Mouse (Mus musculus) gastrocnemius, adult 8-10 months (tissue): ENCODE results near the gene Setd1a. TPM values are rescaled to one million over a fixed set of nuclear protein-coding genes. Genes with fewer than 3 reads are reported as not detected.
"Not testable (repeated sequence)": the region's sequence is repeated elsewhere in the genome, so short reads cannot be mapped to it uniquely, and the experiment has no call there.

ENCODE experiments used
- DNase-seq, 2 experiments: peaks; one replicate each; pipeline ENCODE4 v3.0.0; 2022; ENCODE audit warnings: low spot score in 2 of 2
- total RNA-seq, 4 experiments: library from RNA; stranded (reverse); gene quantifications; 2 replicates each; pipeline ENCODE4 v1.2.4; 2022

Setd1a gene
- total RNA-seq, 4 experiments from 2014 or later = 16.4 to 22.8 (median 18.6) TPM

DNA sequence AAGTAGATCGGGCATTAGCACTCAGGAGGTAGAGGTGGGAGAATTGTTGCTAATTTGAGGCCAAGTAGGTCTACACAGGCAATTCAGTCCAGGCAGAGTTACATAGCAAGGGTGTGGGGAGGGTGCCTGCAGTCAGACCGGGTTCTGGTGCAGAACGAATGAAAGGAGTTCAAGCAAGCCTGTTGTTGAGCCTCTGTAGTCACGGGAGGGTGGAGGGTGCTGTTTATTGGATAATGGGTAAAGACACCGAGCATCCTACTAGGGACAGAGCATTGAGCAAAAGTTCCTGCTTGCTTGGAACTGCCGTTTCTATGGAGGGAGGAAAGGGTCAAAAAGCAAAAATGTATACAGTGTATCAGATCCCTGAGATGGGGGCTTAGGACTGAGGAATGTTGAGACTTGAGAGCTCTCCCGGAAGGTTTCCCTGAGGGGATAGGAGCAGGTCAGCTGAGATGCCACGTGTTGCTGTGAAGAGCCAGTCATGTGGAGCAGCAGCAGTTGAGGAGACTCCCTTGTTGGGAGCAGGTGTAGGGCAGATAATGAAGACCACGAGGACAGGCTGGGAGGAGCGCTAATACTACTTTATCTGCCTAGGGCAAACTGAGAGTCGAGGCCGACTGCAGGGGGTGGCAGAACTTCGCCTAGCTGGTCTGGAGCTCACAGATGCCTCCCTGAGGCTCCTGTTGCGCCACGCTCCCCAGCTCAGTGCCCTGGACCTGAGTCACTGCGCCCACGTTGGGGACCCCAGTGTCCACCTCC is 9.4 kb upstream of the Setd1a start:
- no peak for DNase-seq

DNA sequence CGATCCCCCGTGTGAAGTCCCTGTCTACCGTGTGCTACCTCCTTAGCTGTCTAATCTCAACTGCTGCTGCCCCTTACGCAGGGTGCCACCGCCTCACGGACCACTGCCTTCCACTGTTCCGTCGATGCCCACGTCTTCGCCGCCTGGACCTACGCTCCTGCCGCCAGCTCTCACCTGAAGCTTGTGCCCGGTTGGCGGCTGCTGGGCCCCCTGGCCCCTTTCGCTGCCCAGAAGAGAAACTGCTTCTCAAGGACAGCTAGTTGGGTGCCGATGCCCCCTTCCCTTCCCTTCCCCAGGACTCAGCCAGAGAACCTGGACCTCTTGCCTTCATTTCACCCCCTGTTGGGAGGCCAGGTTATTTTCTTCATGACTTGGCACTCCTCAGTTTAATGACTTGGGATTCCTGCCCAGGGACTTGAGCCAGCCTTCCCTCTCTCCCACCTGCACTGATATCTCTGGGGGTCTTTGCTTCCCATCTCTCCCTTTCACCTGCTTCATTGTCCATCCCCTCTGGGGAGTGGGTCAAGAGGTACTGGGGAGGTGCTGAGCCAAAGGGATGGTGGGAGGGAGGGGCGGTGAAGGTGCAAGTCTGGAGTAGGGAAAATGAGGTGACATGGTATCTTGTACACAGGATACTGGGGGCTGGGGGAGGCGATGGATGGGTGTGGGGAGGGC is 8.7 kb upstream of the Setd1a start:
- DNase-seq = no peak

DNA sequence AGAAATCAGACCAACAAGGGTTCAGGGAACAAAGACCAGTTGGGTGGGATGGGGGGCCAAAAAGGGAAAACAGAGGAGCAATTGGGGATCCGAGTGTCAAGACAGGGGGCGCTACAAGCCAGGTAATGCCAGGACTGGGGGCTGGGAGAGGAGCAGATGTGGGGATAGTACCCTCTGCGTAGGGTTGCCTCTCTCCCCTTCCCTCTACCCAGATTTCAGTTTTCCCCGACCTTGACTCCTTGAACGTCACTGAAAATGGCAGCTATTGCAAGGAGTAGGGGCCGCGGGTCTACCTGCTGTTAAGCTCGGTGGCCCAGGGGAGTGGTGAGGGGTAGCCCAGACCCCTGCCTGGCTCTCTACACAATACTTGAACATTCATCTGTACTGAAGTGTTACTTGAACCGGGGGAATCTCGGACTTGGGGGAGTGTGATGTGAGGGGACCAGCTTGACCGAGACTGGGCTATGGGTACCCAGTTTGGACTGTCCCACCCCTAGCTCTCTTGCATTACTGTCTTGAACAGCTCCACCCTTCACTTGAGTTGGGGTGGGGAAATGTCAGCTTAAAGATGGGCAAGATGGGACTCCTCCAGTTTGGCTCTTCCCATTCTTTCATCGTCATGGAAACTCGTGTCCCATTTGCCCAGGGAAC is 8.0 kb upstream of the Setd1a start:
- no peak for DNase-seq

DNA sequence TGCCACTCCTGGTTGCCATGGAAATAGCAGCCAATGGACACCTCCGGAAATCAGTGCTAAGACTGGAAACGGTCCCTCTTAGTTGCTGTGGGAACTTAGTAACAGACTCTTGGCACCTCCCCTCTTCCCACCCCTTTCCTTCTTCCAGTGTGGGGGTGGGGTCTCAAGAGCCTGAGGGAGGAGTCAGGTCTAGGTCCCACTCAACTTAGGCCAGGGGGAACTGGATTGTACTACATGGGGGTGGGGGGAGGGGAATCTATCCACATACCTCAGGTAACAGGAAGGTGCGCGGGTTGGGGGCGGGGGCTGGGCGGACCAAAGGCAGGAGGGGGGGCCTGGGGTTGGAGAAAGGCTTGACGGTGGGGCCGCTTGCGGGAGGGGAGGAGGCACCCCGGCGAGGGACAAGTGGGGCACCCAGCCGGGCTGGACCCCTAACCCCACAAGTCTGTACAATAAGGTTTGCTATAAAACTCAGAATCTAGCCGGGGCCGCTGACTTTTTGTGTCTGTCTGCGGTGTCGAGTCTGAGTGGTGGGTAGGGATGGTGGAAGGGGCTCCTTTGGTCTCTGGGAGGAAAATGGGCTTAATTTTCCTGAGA is 7.4 kb upstream of the Setd1a start:
- peak; percentile 87 to 90 for DNase-seq

DNA sequence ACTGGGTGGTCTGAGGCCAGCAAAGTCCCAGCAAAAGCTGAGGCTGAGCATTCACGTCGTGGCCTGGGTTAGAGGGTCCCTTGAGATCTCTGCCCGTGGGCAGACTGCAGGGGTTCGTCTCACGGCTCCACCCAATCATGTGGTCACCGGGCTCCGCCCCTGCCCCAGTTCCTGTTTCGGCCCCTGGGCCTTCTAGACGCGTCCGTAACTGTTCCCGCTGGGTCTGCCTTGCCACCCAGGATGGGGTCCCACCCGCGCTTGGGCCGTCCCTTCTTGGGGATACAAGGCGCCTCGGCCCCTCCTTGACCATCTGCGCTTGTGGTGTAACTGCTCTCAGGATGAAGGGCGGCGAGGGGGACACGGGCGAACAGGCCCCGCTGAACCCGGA is 6.8 kb upstream of the Setd1a start, which contains the start of gene Orai3:
Orai3 (plus strand) TSS at position 165 of the 388 bp plus-strand sequence.
- DNase-seq = peak; percentile 82 to 83

DNA sequence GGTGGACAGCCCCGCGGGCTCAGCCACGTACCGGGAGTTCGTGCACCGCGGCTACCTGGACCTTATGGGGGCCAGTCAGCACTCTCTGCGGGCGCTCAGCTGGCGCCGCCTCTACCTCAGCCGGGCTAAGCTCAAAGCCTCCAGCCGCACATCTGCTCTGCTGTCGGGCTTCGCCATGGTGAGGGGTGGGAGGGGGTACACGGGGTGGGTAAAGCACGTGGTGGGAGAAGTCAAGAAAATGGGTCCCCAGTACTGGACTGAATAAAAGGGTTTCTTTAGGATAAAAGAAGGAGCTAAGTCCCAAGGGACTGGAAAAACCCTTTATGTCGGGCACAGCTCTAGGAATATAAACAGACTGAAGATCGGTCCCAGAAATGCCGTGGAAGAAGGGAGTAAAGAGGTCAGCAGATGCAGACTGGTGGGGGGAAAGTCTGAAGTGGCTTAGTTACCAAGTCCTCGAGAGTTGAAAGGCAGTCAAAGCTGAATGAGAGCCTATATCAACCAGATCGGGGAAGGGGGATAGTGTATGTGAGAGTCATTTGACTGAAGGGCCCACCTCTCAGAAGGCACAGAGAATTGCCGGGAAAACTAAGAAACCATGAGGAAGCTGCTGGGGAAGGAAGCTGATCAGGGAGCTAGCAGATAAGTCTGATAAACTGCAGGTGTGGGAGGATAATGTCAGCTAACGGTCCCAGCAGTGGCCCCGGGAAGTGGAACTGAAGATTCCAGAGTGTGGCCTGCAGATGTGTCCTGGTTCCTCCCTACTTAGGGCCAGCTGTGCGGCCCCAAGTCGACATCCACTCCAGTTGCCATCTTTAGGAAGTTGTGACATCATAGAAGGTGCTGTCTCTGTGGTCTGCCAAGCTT is 6.2 kb upstream of the Setd1a start:
- no peak for DNase-seq

DNA sequence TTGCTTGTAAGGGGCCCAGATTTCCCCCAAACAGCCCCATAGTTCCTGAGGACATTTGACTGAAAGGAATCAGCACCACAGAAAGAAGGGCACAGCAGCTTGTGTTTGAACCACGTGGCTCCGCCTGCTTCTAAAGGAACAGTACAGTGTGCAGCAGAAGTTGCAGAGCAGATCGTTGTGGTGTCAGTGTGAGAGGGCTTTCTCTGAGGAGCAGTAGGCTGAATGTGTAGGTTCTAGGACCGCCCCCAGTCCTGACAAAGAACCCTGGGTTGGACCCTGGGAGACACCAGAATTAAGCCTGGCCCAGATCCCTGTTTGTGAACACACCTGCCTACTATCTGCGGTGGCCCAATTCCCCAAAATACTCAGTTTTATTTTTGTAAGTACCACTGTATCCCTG is 5.2 kb upstream of the Setd1a start:
- DNase-seq = no peak

DNA sequence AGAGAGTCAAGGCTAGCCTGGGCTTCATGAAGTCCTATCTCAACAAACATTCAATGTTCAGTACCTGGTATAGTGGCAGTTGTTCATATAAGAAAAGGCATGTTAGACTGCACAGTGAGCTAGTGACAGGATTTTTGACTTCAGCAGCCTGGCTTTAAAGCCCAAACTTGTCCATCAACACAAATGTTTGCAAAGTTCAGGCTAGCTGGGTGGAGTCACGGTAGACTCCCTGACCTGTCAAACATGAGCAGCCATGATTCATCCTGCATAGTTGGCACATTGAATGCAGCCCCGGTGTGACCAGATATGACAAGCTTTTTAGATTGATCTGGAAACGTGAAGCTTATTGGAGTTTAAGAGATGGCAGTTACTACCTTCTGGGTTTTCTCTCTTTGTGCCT is 4.4 kb upstream of the Setd1a start:
- no peak for DNase-seq

DNA sequence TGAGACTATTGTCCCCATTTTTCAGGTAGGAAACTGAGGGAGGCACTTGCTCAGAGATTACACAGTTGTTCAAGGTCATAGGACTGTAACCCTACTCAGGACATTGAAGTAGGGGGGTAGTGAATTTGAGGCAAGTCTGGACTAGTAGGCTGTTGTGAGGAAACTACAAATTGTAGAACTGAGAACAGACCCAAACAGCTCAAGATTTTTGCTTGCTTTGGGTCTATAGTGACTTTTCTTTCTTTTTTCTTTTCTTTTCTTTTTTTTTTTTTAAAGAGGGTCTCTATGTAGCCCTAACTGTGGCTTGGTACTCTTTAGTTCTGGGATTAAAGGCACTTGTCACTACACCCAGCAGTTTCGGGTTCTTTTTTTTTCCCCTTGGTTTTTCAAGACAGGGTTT is 3.9 kb upstream of the Setd1a start:
- no peak for DNase-seq

DNA sequence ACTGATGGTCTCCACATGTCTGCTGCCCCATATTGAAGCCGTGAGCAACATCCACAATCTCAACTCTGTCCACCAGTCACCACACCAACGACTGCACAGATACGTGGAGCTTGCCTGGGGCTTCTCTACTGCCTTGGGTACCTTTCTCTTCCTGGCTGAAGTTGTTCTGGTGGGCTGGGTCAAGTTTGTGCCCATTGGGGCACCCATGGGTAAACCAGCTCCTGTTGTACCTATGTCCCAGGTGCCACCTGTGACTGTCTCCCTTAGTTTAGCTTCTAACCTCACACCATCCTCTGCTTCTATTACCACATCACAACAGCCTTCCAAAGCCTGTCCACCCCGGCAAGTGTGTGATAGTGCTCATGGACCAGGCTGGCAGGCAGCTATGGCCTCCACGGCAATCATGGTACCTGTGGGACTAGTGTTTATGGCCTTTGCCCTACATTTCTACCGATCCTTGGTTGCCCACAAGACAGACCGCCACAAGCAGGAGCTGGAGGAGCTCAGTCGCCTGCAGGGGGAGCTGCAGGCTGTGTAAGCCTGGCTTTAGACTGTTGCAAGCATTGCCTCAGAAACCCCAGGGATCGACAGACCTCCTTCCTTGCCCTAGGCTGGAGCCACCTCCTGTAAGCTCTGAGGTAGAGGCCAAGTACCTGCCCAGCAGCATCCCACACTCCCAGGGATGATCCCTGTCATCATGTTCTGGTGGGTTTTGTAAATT is 2.6 kb upstream of the Setd1a start:
- DNase-seq = peak; percentile 33 to 59

DNA sequence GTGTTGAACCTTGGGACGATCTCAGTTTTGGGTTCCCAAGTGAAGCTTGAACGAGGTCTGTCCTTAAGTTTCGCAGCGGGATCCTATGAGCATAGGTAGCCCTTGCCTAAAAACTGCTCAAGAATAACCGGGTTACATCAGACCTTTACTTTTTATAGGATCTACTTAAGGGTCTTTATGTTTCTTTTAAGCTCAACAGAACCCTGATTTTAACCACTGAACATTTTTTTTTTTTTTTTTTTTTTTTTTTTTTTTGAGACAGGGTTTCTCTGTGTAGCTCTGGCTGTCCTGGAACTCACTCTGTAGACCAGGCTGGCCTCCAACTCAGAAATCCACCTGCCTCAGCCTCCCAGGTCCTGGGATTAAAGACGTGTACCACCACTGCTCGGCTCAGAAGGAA is 633 bp upstream of the Setd1a start:
- DNase-seq = not testable (repeated sequence)

DNA sequence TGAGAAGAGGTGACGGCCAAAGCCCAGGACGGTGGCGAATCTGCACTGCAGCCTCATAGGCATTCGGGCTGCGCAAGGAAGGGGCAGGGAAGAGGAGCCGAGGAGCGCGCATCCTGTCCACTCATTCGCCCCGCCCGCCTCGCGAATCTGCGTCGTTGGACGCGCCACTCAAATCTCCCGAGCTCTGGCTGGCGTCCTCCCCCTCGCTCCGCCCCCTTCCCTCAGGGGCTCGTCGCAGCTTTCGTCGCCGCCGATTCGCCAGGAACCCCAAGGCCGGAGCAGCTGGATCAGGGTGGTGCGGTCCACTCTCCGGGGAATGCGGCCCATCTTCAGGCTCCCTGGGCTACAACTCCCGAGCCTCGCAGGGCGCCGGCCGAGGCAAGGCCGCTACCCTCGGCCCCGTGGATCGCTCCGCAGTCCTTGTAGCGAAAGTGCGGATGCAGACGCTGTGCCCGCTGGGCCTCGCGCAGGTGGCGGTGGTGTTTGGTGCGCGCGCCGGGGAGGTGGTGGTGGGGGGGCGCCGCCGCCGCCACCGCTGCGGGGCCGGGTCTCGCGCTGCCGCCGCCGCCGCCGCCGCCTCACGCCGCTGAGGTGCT is 506 bp downstream of the Setd1a start:
- DNase-seq = peak; percentile 94 to 96

DNA sequence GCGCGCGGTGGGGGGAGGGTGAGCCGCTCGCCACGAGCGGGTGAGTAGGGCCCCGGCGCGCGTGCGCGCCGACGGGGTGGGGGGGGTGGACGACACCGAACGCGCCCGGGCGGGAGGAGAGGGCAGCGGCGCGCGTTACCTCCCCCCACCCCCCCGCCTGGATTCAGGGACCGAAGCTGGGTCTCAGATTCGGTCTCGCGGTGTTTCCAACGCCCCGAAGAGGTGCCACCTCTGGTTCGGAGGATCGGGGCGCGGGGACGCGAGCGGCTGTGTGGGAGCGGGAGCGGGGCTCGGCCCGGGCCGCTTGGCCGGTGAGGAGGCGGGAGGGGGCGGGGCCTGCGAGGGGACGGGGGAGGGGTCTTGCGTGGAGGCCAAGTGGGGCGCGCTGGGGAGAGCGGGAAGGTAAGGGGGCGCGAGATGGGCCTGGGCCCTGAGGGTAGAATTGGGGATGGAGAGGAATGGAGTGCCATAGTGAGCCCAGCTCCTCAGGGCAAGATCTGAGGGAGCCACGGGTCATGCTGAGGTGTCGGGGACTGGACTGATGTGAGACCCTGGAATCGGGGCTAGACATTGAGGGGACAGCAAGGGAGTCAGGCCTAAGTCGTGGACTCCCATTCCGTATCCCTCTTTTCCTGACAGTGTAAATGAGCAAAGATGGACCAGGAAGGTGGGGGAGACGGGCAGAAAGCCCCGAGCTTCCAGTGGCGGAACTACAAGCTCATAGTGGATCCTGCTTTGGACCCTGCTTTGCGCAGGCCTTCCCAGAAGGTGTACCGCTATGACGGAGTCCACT is 1.2 kb downstream of the Setd1a start:
- DNase-seq = peak in 1 of 2 experiments; percentile 43

DNA sequence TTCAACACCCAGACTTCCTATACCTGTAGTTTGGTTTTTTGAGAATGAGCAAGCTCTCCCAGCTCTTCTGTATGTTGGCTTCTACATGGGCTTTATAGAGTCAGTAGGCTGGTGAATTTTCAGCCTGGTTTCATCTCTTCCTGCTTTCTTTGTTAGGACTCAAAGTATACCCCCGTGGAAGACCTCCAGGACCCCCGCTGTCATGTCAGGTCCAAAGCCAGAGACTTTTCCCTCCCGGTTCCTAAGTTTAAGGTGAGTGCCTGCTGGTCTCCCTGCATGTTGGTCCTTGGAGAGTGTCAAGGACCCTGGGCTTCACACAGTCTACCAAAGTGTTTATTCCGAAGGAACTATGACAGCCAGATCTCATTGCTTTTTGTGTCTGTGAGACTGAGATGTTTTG is 1.9 kb downstream of the Setd1a start:
- no peak for DNase-seq

DNA sequence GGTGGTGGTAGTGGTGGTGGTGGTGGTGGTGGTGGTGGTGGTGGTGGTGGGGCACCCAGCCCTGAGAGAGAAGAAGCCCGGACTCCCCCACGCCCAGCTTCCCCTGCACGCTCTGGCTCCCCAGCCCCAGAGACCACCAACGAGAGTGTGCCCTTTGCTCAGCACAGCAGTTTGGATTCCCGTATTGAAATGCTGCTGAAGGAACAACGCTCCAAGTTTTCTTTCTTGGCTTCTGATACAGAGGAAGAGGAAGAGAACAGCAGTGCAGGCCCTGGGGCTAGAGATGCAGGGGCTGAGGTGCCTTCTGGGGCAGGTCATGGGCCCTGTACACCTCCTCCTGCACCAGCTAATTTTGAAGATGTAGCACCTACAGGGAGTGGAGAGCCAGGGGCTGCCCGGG is 8.8 kb downstream of the Setd1a start, which contains the start of gene Gm49388:
Gm49388 (plus strand) TSS at position 301 of the 400 bp plus-strand sequence.
- no peak for DNase-seq

DNA sequence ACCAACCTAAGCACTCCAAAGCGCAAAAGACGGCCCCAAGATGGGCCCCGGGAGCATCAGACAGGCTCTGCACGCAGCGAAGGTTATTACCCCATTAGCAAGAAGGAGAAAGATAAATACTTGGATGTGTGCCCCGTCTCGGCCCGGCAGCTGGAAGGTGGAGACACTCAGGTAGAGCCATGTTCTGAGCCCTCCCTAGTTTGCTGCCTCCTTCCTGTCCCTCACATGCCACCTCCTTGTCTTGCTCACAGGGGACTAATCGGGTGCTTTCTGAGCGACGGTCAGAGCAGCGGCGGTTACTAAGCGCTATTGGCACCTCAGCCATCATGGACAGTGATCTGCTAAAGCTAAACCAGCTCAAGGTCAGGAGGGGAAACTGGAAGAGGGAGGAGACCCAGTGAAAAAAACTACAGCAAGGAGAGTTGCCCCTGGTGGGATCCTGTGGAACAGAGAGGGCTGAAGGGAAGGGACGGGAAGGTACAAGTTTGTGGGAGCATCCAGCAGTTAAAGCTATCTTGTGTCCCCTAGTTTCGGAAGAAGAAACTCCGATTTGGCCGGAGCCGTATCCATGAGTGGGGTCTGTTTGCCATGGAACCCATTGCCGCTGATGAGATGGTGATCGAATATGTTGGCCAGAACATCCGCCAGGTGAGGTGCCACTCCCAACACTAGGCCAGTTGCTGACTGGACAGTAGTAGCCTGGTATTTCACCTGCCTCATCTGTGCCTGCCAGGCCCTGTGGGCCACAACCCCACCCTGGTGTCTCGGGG is 20.8 kb downstream of the Setd1a start:
- DNase-seq = no peak

DNA sequence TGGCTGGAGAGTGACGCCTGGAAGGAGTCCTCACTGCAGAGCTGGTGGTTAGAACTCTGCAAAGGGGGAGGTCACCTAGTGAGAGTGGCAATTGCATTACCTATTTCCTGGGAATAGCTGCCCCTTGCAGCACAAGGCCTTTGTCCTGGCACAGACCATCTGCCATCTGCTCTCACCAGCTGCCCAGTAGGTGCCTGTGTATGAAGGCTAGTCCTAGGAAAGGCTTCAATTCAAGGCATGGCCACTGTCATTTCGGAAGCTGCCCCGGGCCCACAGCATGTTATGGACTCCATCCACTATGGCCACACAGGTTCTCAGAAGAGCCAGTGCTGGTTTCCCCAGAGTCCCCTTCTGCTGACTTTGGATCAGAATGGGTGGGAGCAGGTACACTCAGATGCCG is 22.1 kb downstream of the Setd1a start:
- DNase-seq = no peak

DNA sequence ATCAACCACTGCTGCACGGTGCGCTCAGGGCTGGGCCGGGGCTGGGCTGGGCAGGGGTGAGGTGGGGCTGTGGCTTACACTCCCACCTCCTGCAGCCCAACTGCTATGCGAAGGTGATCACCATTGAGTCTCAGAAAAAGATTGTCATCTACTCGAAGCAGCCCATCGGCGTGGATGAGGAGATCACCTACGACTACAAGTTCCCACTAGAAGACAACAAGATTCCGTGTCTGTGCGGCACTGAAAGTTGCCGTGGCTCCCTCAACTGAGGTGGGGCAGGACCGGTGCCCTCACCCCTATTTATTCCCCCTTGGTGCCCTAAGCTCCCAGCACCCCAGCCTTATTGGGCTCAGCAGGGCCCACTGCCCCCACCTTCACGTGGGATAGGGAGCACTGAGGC is 22.7 kb downstream of the Setd1a start:
- DNase-seq = no peak
